Mouse (Mus musculus): Measurements from ENCODE around the gene Fam122c. TPM values are rescaled to one million over a fixed set of nuclear protein-coding genes. Genes with fewer than 3 reads are reported as not detected.
A peak's percentile ranks its signal among the peaks of the same experiment; 100 is the strongest.

Gene Fam122c
- not detected in 2 replicates for polyA plus RNA-seq (2016; fragmentation: Nextera tagmentation; extraction: Ambion mirVana)

DNA sequence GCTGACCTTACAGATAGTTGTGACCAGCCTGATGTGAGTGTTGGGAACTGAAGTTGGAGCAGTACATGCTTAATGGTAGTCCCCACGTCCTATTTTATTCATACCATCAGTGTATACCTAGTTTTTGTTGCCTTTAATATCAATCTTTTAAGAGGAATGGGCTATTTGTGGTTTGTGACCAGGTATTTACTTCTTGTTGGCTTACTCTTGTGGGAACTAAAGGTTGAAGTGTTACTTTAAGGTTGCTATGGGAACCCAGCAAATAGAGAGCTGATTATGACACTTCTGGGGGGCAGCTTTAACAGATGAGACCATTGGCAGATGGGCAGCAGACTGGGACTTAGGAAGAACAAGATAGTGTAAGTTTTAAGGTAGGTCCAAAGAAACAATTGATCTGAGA is at the start of gene Fam122c:
TSS of gene Fam122c (plus strand) at position 301 of the 400 bp plus-strand sequence.
- H3K4me3 ChIP-seq (replicated peaks) = no peak within 1 kb of the TSS
- no peak within 1 kb of the TSS for H3K27ac ChIP-seq
- H3K27me3 ChIP-seq = peaks cover 8% of the 10 kb centered on the region
- H3K9ac ChIP-seq (replicated peaks) = no peak within 1 kb of the TSS
- no peak within 1 kb of the TSS for H3K4me2 ChIP-seq
- 61% methylated on average over 1 of the region's 1 CpGs for WGBS
- H3K9me3 ChIP-seq = no peaks in the 10 kb centered on the region
- no peak for ATAC-seq (ENCODE audit: insufficient number of reproducible peaks, insufficient read depth, low FRiP score, low TSS enrichment, low read depth)
- no peaks in the 10 kb centered on the region for H3K4me1 ChIP-seq (replicated peaks)
- no peaks in the 10 kb centered on the region for H3K36me3 ChIP-seq

- Histone ChIP-seq H3K9ac (replicated peaks) (no peak overlapping the region), H3K4me3 (replicated peaks) (no peak overlapping the region), H3K36me3 (no peaks in the 10 kb centered on the region), H3K9me3 (no peaks in the 10 kb centered on the region), H3K4me2 (no peak overlapping the region), H3K27me3 (no peaks in the 10 kb centered on the region), H3K27ac (no peak overlapping the region), H3K4me1 (replicated peaks) (no peaks in the 10 kb centered on the region; the same call in 1 of the 2 replicates)
- WGBS = 56% methylated on average over 6 of the region's 6 CpGs
- ATAC-seq (ENCODE audit: insufficient number of reproducible peaks, insufficient read depth, low FRiP score, low TSS enrichment, low read depth) = no peak
Measured at GRCm38 (mm10) chrX:53224353-53224944, 48.8 kb upstream of the Fam122c start.

DNA sequence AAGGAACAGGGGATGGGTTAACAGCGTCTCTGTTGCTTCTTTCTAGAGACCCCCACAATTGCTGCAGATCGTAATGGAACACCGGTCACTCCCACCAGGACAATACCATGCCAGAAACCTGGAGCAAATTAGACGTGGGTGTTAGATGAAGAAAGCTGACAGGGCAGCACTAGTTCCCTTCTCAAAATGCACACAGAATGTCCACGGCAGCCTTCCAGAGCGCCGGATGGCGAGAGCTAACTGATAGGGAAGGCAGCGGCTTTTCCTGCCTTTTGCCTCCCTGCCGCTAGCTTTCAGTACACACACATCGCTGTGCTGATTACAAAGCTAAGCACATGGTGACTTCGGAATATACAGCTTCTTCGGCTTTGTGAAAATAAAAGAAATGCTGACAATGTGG is 41.3 kb upstream of the Fam122c start:
- Histone ChIP-seq H3K27me3 (no peaks in the 10 kb centered on the region), H3K9me3 (no peaks in the 10 kb centered on the region), H3K36me3 (no peaks in the 10 kb centered on the region), H3K4me3 (replicated peaks) (peak overlapping the region; percentile 13; the same call in 1 of the 2 replicates), H3K9ac (replicated peaks) (peak overlapping the region; percentile 35; the same call in 1 of the 2 replicates), H3K27ac (peak overlapping the region; percentile 79), H3K4me2 (peak overlapping the region; percentile 46), H3K4me1 (replicated peaks) (peaks cover 16% of the 10 kb centered on the region)
- WGBS = 23% methylated on average over 13 of the region's 13 CpGs
- no peak for ATAC-seq (ENCODE audit: insufficient number of reproducible peaks, insufficient read depth, low FRiP score, low TSS enrichment, low read depth)

- no peak overlapping the region for H3K4me3 ChIP-seq (replicated peaks)
- H3K27me3 ChIP-seq = no peaks in the 10 kb centered on the region
- H3K27ac ChIP-seq = peak overlapping the region; percentile 74
- no peak overlapping the region for H3K9ac ChIP-seq (replicated peaks)
- no peaks in the 10 kb centered on the region for H3K36me3 ChIP-seq
- 31% methylated on average over 4 of the region's 4 CpGs for WGBS
- no peaks in the 10 kb centered on the region for H3K9me3 ChIP-seq
- H3K4me2 ChIP-seq = peak overlapping the region; percentile 8; the same call in 1 of the 2 replicates
- ATAC-seq (ENCODE audit: insufficient number of reproducible peaks, insufficient read depth, low FRiP score, low TSS enrichment, low read depth) = peak; percentile 76
- H3K4me1 ChIP-seq (replicated peaks) = peaks cover 16% of the 10 kb centered on the region
Measured at GRCm38 (mm10) chrX:53233689-53234088, 39.5 kb upstream of the Fam122c start.

DNA sequence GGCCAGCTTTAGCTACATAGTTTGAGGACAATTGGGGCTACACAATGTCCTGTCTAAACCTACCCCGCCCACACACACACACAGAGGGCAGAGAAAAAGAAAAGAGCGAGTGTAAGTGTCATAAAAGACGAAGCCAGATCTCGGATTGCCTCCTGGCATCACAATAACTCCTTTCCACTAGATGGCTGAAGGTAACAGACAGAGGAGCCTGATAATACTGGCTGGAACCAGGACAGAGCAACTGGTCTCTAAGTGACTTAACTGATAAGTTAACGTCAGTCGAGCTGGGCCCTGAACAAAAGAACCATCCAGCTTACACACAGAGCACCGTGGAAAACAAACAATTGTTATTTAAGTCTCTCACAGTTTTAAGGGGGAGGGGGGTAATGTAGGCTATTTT is 36.8 kb upstream of the Fam122c start:
- 58% methylated on average over 7 of the region's 7 CpGs for WGBS
- Histone ChIP-seq H3K9me3 (no peaks in the 10 kb centered on the region), H3K4me2 (no peak overlapping the region), H3K27me3 (no peaks in the 10 kb centered on the region), H3K4me3 (replicated peaks) (no peak overlapping the region), H3K27ac (no peak overlapping the region), H3K9ac (replicated peaks) (no peak overlapping the region), H3K36me3 (no peaks in the 10 kb centered on the region), H3K4me1 (replicated peaks) (peaks cover 16% of the 10 kb centered on the region)
- no peak for ATAC-seq (ENCODE audit: insufficient number of reproducible peaks, insufficient read depth, low FRiP score, low TSS enrichment, low read depth)

DNA sequence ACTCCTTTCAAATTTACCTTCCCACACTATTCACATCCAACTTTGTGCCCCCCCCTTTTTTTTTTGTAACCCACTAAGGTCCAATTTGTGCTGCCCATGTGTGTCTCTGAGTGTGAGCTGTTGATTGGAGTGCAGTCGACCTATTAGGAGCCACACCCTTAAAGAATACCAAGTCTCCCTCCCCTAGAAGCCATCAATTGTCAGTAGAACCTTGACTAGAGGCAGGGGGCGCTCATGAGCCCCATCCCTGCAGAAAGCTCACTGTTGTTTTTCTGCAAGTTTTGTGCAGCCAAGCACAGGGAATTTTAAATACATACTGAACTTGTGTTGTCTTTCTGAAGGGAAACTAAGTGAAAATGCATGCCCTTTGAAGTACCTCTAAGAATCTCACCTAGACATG is 35.3 kb upstream of the Fam122c start:
- Histone ChIP-seq H3K9me3 (no peaks in the 10 kb centered on the region), H3K4me2 (no peak overlapping the region), H3K27ac (no peak overlapping the region), H3K4me3 (replicated peaks) (no peak overlapping the region), H3K9ac (replicated peaks) (no peak overlapping the region), H3K4me1 (replicated peaks) (peaks cover 13% of the 10 kb centered on the region; the same call in 1 of the 2 replicates), H3K27me3 (no peaks in the 10 kb centered on the region), H3K36me3 (no peaks in the 10 kb centered on the region)
- ATAC-seq (ENCODE audit: insufficient number of reproducible peaks, insufficient read depth, low FRiP score, low TSS enrichment, low read depth) = no peak
- WGBS = 8% methylated on average over 2 of the region's 2 CpGs

DNA sequence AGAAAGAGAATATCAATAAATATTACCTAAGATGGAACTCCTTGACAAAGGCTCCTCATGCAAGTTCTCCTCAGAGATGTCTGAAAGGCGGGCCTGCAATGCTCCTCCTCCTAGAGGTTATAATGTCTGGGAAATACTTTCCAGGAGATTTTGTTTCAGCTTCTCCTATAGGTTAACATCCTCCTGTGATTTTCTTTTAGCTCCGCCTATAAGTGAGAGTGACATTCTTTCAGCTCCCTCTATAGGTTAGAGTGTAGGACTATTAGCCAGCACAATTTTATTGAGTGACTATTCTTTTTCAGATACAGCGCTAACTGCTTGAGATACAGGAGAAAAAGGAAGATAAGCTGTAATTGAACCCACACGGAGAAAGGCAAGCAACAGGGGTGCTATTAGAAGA is 33.2 kb upstream of the Fam122c start, which contains the start of gene Plac1:
TSS of gene Plac1 (minus strand) at position 101 of the 400 bp plus-strand sequence.
- ATAC-seq (ENCODE audit: insufficient number of reproducible peaks, insufficient read depth, low FRiP score, low TSS enrichment, low read depth) = no peak
- H3K4me3 ChIP-seq (replicated peaks) = no peak within 1 kb of the TSS
- 0 out of 2 replicates have a peak, but pooled peaks cover 7% of the 10 kb centered on the region for H3K4me1 ChIP-seq (replicated peaks)
- H3K9me3 ChIP-seq = no peaks in the 10 kb centered on the region
- no peaks in the 10 kb centered on the region for H3K27me3 ChIP-seq
- no peak within 1 kb of the TSS for H3K9ac ChIP-seq (replicated peaks)
- H3K4me2 ChIP-seq = no peak within 1 kb of the TSS
- H3K27ac ChIP-seq = no peak within 1 kb of the TSS
- WGBS = 63% methylated on average over 4 of the region's 4 CpGs
- no peaks in the 10 kb centered on the region for H3K36me3 ChIP-seq

- Histone ChIP-seq H3K36me3 (peaks cover 5% of the 10 kb centered on the region; the same call in 1 of the 2 replicates), H3K4me3 (replicated peaks) (no peak overlapping the region), H3K9ac (replicated peaks) (no peak overlapping the region), H3K4me1 (replicated peaks) (no peaks in the 10 kb centered on the region), H3K9me3 (no peaks in the 10 kb centered on the region), H3K27me3 (no peaks in the 10 kb centered on the region), H3K27ac (no peak overlapping the region), H3K4me2 (no peak overlapping the region)
- no peak for ATAC-seq (ENCODE audit: insufficient number of reproducible peaks, insufficient read depth, low FRiP score, low TSS enrichment, low read depth)
Measured at GRCm38 (mm10) chrX:53255195-53255594, 18.0 kb upstream of the Fam122c start.

DNA sequence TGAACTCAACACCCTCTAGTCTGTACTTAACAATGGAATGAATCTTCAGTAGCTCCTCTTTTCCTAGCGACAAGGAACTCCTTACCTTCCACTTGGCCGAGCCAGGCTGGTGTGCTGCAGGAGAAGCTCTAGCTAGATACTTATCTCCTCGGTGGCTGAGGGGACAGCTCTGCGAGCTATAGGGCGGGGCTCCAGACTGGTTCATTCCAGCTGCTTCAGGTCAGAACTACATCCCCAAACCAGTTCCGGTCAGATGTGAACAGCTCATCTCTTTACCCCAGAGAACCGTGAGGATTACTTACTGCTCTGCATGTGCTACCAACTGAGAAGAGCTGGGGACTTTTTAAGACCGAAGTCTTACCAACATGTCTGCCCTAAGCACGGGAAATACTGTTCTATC is 7.0 kb upstream of the Fam122c start:
- Histone ChIP-seq H3K9me3 (no peaks in the 10 kb centered on the region), H3K4me2 (no peak overlapping the region), H3K4me1 (replicated peaks) (no peaks in the 10 kb centered on the region), H3K27me3 (peaks cover 8% of the 10 kb centered on the region), H3K9ac (replicated peaks) (no peak overlapping the region), H3K27ac (no peak overlapping the region), H3K36me3 (no peaks in the 10 kb centered on the region), H3K4me3 (replicated peaks) (no peak overlapping the region)
- WGBS = 69% methylated on average over 9 of the region's 9 CpGs
- no peak for ATAC-seq (ENCODE audit: insufficient number of reproducible peaks, insufficient read depth, low FRiP score, low TSS enrichment, low read depth)

- Histone ChIP-seq H3K9ac (replicated peaks) (peak overlapping the region; percentile 51; the same call in 1 of the 2 replicates), H3K27me3 (peaks cover 8% of the 10 kb centered on the region), H3K4me3 (replicated peaks) (peak overlapping the region; percentile 56), H3K36me3 (no peaks in the 10 kb centered on the region), H3K9me3 (no peaks in the 10 kb centered on the region), H3K27ac (peak overlapping the region; percentile 72), H3K4me1 (replicated peaks) (no peaks in the 10 kb centered on the region), H3K4me2 (peak overlapping the region; percentile 75)
- ATAC-seq (ENCODE audit: insufficient number of reproducible peaks, insufficient read depth, low FRiP score, low TSS enrichment, low read depth) = peak; percentile 87
- 20% methylated on average over 10 of the region's 10 CpGs for WGBS
Measured at GRCm38 (mm10) chrX:53268856-53269255, 4.4 kb upstream of the Fam122c start.

DNA sequence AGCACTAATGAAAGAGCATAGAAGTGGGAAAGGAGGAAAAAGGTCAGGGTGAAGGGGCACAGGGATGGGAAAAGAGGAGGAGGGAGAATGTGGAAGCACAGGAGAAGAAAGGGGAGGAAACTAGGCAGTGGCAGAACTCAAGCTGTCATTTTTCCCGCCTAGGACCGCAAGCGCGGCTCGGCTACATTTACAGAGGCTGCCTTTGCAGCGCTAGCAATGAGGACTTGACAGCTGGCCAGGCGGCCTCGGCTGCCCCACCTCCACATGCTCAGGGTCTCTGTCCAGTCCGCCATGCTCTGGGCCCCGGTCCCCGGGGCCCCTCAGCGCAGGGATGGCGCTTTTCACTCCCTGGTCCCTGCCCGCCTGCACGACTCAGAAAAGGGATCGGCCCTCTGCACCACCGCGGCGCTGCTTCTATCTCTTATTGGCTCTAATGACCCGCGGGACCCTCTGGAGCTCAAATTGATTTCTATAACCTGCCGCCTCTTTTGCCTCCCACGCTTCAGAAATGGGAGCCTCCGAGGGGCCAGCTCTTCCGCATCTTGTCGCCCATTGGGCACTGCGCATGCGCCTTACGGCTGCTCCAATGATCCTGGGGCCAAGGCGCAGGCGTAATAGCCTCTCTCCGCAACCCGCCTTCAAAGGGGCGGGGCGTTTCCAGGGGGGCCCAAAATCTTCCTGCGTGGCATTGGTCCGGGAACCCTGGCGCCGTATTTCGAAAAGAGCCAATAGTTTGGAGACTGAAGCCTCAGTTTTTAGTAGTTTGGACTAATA is 3.7 kb upstream of the Fam122c start, which contains the start of gene Fam122b:
TSS of gene Fam122b (minus strand) at position 517 of the 774 bp plus-strand sequence.
- no peaks in the 10 kb centered on the region for H3K9me3 ChIP-seq
- no peaks in the 10 kb centered on the region for H3K4me1 ChIP-seq (replicated peaks)
- peaks cover 8% of the 10 kb centered on the region for H3K27me3 ChIP-seq
- ATAC-seq (ENCODE audit: insufficient number of reproducible peaks, insufficient read depth, low FRiP score, low TSS enrichment, low read depth) = peak; percentile 71
- no peaks in the 10 kb centered on the region for H3K36me3 ChIP-seq
- peak within 1 kb of the TSS; percentile 75 for H3K4me2 ChIP-seq
- WGBS = 14% methylated on average over 40 of the region's 40 CpGs
- peak within 1 kb of the TSS; percentile 56 for H3K4me3 ChIP-seq (replicated peaks)
- peak within 1 kb of the TSS; percentile 72 for H3K27ac ChIP-seq
- peak within 1 kb of the TSS; percentile 51; the same call in 1 of the 2 replicates for H3K9ac ChIP-seq (replicated peaks)
